Mouse (Mus musculus): Measurements from ENCODE around the gene Nfic. TPM values are rescaled to one million over a fixed set of nuclear protein-coding genes. Genes with fewer than 3 reads are reported as not detected.

Nfic gene
- polyA plus RNA-seq, 1 experiment from 2014 or later: 24.5 TPM

GRCm38 (mm10) chr10:81383802-81384604, 71.4 kb downstream of the Nfic start, which contains the start of the genes Dohh and Gm48551:
Gene Dohh, plus strand, starts transcription at chr10:81384428.
Gene Gm48551, plus strand, starts transcription at chr10:81384466.
- no peaks in the 10 kb centered on the region for H3K27me3 ChIP-seq (replicated peaks; ENCODE audit: control insufficient read depth, insufficient read depth, low read length)
- no peaks in the 10 kb centered on the region for H3K9me3 ChIP-seq (ENCODE audit: control insufficient read depth, low read length)
- H3K4me1 ChIP-seq (ENCODE audit: control insufficient read depth, insufficient read depth, low read depth, low read length): peaks cover 15% of the 10 kb centered on the region
- ATAC-seq: peak; percentile 94
- H3K9ac ChIP-seq (ENCODE audit: low read depth, low read length): peak within 1 kb of the TSS; percentile 80
- peaks cover 26% of the 10 kb centered on the region for H3K36me3 ChIP-seq (ENCODE audit: control insufficient read depth, insufficient read depth, low read length)
- WGBS: 5% methylated on average over 51 of the region's 54 CpGs
- H3K4me3 ChIP-seq (ENCODE audit: low read length): peak within 1 kb of the TSS; percentile 92
- peak within 1 kb of the TSS; percentile 84 for H3K27ac ChIP-seq (ENCODE audit: low read depth, low read length)
- peak within 1 kb of the TSS; percentile 95 for H3K4me2 ChIP-seq (ENCODE audit: low read length)

- H3K9me3 ChIP-seq (ENCODE audit: control insufficient read depth, low read length): no peaks in the 10 kb centered on the region
- H3K27me3 ChIP-seq (replicated peaks; ENCODE audit: control insufficient read depth, insufficient read depth, low read length): no peaks in the 10 kb centered on the region
- H3K4me2 ChIP-seq (ENCODE audit: low read length): no peak overlapping the region
- peaks cover 11% of the 10 kb centered on the region; the same call in 1 of the 2 replicates for H3K36me3 ChIP-seq (ENCODE audit: control insufficient read depth, insufficient read depth, low read length)
- H3K9ac ChIP-seq (ENCODE audit: low read depth, low read length): no peak overlapping the region
- 75% methylated on average over 5 of the region's 5 CpGs for WGBS
- no peak overlapping the region for H3K4me3 ChIP-seq (ENCODE audit: low read length)
- H3K27ac ChIP-seq (ENCODE audit: low read depth, low read length): no peak overlapping the region
- no peak for ATAC-seq
- peaks cover 23% of the 10 kb centered on the region for H3K4me1 ChIP-seq (ENCODE audit: control insufficient read depth, insufficient read depth, low read depth, low read length)
Measured at GRCm38 (mm10) chr10:81382039-81382438, 73.4 kb downstream of the Nfic start.

- Histone ChIP-seq H3K27me3 (replicated peaks; ENCODE audit: control insufficient read depth, insufficient read depth, low read length) (no peaks in the 10 kb centered on the region), H3K4me2 (ENCODE audit: low read length) (no peak overlapping the region), H3K27ac (ENCODE audit: low read depth, low read length) (no peak overlapping the region), H3K9ac (ENCODE audit: low read depth, low read length) (no peak overlapping the region), H3K9me3 (ENCODE audit: control insufficient read depth, low read length) (no peaks in the 10 kb centered on the region), H3K36me3 (ENCODE audit: control insufficient read depth, insufficient read depth, low read length) (no peaks in the 10 kb centered on the region), H3K4me1 (ENCODE audit: control insufficient read depth, insufficient read depth, low read depth, low read length) (peaks cover 21% of the 10 kb centered on the region), H3K4me3 (ENCODE audit: low read length) (no peak overlapping the region)
- WGBS: 96% methylated on average over 6 of the region's 6 CpGs
- ATAC-seq: no peak
Measured at GRCm38 (mm10) chr10:81379809-81380378, 75.5 kb downstream of the Nfic start.

GRCm38 (mm10) chr10:81379183-81379553, 76.3 kb downstream of the Nfic start:
- Histone ChIP-seq H3K4me2 (ENCODE audit: low read length) (peak overlapping the region; percentile 64), H3K36me3 (ENCODE audit: control insufficient read depth, insufficient read depth, low read length) (no peaks in the 10 kb centered on the region), H3K4me3 (ENCODE audit: low read length) (peak overlapping the region; percentile 57), H3K27ac (ENCODE audit: low read depth, low read length) (peak overlapping the region; percentile 68; the same call in 1 of the 2 replicates), H3K27me3 (replicated peaks; ENCODE audit: control insufficient read depth, insufficient read depth, low read length) (no peaks in the 10 kb centered on the region), H3K9ac (ENCODE audit: low read depth, low read length) (peak overlapping the region; percentile 60), H3K9me3 (ENCODE audit: control insufficient read depth, low read length) (no peaks in the 10 kb centered on the region), H3K4me1 (ENCODE audit: control insufficient read depth, insufficient read depth, low read depth, low read length) (peaks cover 20% of the 10 kb centered on the region)
- 64% methylated on average over 3 of the region's 3 CpGs for WGBS
- ATAC-seq: no peak

- Histone ChIP-seq H3K4me1 (ENCODE audit: control insufficient read depth, insufficient read depth, low read depth, low read length) (peaks cover 20% of the 10 kb centered on the region), H3K27me3 (replicated peaks; ENCODE audit: control insufficient read depth, insufficient read depth, low read length) (no peaks in the 10 kb centered on the region), H3K4me3 (ENCODE audit: low read length) (peak overlapping the region; percentile 57), H3K36me3 (ENCODE audit: control insufficient read depth, insufficient read depth, low read length) (no peaks in the 10 kb centered on the region), H3K27ac (ENCODE audit: low read depth, low read length) (peak overlapping the region; percentile 68), H3K9ac (ENCODE audit: low read depth, low read length) (peak overlapping the region; percentile 60), H3K9me3 (ENCODE audit: control insufficient read depth, low read length) (no peaks in the 10 kb centered on the region), H3K4me2 (ENCODE audit: low read length) (peak overlapping the region; percentile 64)
- under 1% methylated on average over 44 of the region's 46 CpGs for WGBS
- ATAC-seq: peak; percentile 96
Measured at GRCm38 (mm10) chr10:81378553-81379182, 76.8 kb downstream of the Nfic start.

- peaks cover 20% of the 10 kb centered on the region for H3K4me1 ChIP-seq (ENCODE audit: control insufficient read depth, insufficient read depth, low read depth, low read length)
- peak within 1 kb of the TSS; percentile 72 for H3K27ac ChIP-seq (ENCODE audit: low read depth, low read length)
- peak within 1 kb of the TSS; percentile 57 for H3K4me3 ChIP-seq (ENCODE audit: low read length)
- under 1% methylated on average over 50 of the region's 59 CpGs for WGBS
- H3K36me3 ChIP-seq (ENCODE audit: control insufficient read depth, insufficient read depth, low read length): no peaks in the 10 kb centered on the region
- peak; percentile 32 for ATAC-seq
- H3K27me3 ChIP-seq (replicated peaks; ENCODE audit: control insufficient read depth, insufficient read depth, low read length): no peaks in the 10 kb centered on the region
- H3K4me2 ChIP-seq (ENCODE audit: low read length): peak within 1 kb of the TSS; percentile 87
- H3K9me3 ChIP-seq (ENCODE audit: control insufficient read depth, low read length): no peaks in the 10 kb centered on the region
- peak within 1 kb of the TSS; percentile 75 for H3K9ac ChIP-seq (ENCODE audit: low read depth, low read length)
Measured at GRCm38 (mm10) chr10:81377793-81378552, 77.5 kb downstream of the Nfic start, which contains the start of gene Fzr1. Gene Fzr1, minus strand, starts transcription at chr10:81378516.

- H3K4me1 ChIP-seq (ENCODE audit: control insufficient read depth, insufficient read depth, low read depth, low read length): peaks cover 20% of the 10 kb centered on the region
- H3K9me3 ChIP-seq (ENCODE audit: control insufficient read depth, low read length): no peaks in the 10 kb centered on the region
- H3K9ac ChIP-seq (ENCODE audit: low read depth, low read length): peak overlapping the region; percentile 75
- H3K4me3 ChIP-seq (ENCODE audit: low read length): peak overlapping the region; percentile 57
- H3K36me3 ChIP-seq (ENCODE audit: control insufficient read depth, insufficient read depth, low read length): no peaks in the 10 kb centered on the region
- 37% methylated on average over 2 of the region's 2 CpGs for WGBS
- ATAC-seq: no peak
- H3K4me2 ChIP-seq (ENCODE audit: low read length): peak overlapping the region; percentile 87
- H3K27me3 ChIP-seq (replicated peaks; ENCODE audit: control insufficient read depth, insufficient read depth, low read length): no peaks in the 10 kb centered on the region
- H3K27ac ChIP-seq (ENCODE audit: low read depth, low read length): no peak overlapping the region; the same call in 1 of the 2 replicates
Measured at GRCm38 (mm10) chr10:81377362-81377664, 78.1 kb downstream of the Nfic start.

- Histone ChIP-seq H3K4me1 (ENCODE audit: control insufficient read depth, insufficient read depth, low read depth, low read length) (peaks cover 20% of the 10 kb centered on the region), H3K27me3 (replicated peaks; ENCODE audit: control insufficient read depth, insufficient read depth, low read length) (no peaks in the 10 kb centered on the region), H3K36me3 (ENCODE audit: control insufficient read depth, insufficient read depth, low read length) (no peaks in the 10 kb centered on the region), H3K27ac (ENCODE audit: low read depth, low read length) (no peak overlapping the region), H3K4me2 (ENCODE audit: low read length) (peak overlapping the region; percentile 87), H3K4me3 (ENCODE audit: low read length) (peak overlapping the region; percentile 57), H3K9ac (ENCODE audit: low read depth, low read length) (peak overlapping the region; percentile 75), H3K9me3 (ENCODE audit: control insufficient read depth, low read length) (no peaks in the 10 kb centered on the region)
- ATAC-seq: no peak
- WGBS: 40% methylated on average over 6 of the region's 6 CpGs
Measured at GRCm38 (mm10) chr10:81376561-81377361, 78.7 kb downstream of the Nfic start.
